Mouse (Mus musculus) ES-CJ7 (cell line): ENCODE results near the gene Cd151.
A peak's percentile ranks its signal among the peaks of the same experiment; 100 is the strongest.

Source experiments
- DNase-seq: peaks from one replicate; pipeline ENCODE4 v3.0.0; 2011; ENCODE audit warnings: low read depth, low spot score

Cd151 gene

GRCm38 (mm10) chr7:141457986-141458660 lies 9.1 kb upstream of the Cd151 start:
- DNase-seq, result no peak

DNA sequence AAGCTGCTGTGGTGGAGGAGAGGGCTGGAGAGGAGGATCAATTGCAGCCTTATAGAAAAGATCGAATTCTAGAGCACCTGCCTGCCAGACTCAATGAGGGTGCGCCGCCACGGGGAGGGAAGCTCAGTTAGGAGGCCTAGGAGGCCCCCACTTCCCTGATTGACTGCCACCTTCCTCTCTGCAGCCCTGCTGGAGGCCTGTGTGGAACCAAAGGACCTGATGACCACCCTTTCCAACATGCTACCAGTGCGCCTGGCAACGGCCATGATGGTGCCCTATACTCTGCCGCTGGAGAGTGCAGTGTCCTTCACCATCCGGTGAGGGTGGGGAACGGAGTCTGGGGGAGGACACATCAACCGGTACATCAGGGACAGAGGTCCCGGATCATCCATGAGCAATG lies 8.5 kb upstream of the Cd151 start:
- DNase-seq, result no peak

DNA sequence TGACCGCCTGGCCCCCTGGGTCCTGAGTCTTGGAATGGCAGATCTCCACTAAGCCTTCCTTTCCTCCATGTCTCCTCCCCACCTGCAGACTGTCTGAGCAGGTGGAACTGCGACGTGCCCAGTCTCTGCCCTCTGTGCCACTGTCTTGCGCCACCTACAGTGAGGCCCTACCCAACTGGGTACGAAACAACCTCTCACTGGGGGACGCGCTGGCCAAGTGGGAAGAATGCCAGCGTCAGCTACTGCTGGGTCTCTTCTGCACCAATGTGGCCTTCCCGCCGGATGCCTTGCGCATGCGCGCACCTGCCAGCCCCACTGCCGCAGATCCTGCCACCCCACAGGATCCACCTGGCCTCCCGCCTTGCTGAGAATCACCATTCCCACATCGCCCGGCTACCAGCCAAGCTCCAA lies 7.9 kb upstream of the Cd151 start:
- DNase-seq, result no peak

DNA sequence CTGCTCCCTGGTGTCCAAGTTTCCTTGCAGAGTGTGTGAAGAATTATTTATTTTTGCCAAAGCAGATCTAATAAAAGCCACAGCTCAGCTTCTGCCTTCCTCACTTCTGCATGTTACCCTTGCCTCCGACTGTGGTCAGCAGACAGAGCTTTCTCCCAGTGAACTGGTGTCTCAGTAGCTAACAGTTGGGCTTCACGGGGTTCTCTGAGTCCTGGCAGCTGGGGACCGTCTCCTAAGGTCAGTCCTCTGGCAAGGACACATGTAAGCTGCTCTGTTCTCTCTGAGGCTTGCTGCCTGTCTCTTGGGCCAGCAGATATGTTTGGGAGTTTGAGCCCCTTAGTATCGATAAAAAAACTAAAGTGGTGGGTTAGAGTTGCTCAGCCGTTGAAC lies 7.2 kb upstream of the Cd151 start:
- no peak for DNase-seq

DNA sequence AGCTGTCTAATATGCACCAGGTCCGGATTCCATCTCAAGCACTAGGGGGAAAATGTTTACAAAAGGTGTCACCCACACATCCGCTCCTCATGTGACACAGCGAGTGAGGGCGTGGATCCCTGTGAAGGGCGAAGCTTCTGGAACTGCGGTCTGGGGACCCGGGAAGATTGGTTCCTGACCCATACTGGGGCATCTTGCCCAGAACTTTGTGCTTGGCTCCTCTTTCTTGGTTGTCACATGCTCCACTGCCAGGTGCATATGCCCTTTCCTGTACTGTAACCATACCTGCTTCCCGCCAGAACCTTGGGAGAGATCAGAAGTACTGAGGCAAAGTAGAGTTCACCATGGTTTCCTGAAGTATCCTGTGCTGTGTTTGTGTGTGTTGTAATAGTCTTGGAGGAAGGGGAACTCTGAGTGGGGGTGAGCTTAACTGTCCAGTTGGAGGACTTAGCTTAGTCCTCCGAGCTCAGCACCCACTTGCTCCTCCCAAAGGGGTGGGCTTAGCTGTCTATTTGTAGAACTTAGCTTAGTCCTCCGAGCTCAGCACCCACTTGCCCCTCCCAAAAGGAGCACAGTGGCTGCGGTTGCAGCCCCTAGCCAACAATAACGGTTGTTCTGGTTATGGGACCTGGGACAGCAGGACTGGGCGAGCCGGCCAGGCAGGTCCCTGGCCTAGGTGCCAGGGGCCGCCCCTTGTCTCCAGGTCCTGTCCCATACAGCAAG lies 6.6 kb upstream of the Cd151 start, which contains the start of gene Cracr2b:
Gene Cracr2b (plus strand): TSS at position 704 of the 723 bp plus-strand sequence.
- no peak for DNase-seq

GRCm38 (mm10) chr7:141461521-141462332 lies 5.5 kb upstream of the Cd151 start:
- DNase-seq, result no peak

GRCm38 (mm10) chr7:141462333-141462821 lies 4.8 kb upstream of the Cd151 start:
- DNase-seq, result no peak

DNA sequence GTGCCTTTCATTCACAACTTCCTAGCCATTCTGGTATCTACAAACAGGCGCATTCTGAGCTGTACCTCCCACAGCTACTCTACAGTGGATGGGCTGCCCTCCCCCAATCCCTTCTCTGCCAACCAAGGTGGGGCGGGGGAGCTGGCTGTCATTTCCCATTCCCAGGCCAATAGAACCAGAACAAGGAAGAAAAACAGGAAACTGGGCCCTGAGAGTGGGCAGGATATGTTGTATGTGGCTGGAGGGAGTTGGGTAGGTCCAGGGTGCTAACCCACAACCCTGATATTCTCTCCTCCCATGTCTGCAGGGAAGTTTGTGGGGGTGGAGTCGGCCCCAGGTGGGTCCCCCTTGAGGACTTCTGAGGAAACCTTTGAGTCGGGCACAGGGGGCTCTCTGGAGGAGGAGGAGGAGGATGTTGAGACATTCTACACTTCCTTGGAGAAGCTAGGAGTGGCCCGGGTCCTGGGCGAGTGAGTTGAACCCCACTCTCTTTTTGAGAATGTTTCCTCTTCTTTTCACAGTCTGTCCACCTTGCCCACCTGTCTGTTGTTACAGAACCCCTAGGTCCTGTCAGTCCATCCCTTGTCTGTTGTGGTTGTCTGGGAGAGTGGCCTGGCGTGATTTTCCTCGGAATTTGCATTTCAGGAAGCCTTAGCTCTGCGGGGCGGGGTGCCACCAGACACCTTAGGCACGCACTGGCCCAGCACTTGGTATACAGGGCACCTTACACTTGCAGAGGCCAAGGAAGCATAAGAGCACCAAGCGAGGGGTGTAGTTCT lies 3.2 kb upstream of the Cd151 start:
- no peak for DNase-seq

- DNase-seq, result no peak
Observed at GRCm38 (mm10) chr7:141464603-141465201, 2.5 kb upstream of the Cd151 start.

DNA sequence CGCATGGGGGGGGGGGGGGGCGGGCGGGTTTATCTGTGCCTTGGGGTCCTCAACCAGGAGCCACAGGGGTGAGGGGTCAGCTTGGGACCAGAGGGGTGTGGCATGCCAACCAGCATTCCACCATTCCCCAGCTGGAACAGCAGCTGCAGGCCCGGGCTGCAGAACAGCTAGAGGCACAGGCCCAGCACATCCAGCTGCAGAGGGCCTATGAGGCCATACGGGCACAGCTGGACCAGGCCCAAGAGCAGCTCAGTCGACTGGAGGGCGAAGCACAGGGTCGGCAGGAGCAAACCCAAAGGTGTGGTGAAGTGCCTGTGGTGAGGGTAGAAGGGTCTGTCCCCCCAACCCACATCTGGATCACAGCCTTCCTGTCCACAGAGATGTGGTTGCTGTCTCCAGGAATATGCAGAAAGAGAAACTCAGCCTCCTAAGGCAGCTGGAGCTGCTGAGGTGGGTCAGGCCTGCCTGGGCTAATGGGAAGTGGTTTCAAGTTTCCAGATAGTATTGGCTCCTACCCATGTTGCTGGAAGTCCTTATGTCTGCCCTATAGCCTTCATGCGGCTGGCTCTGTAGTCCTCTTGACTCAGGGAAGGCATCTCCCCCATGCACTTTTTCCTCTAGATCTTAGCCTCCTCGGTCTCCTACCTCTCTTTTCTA lies 1.7 kb upstream of the Cd151 start:
- DNase-seq, result no peak

DNA sequence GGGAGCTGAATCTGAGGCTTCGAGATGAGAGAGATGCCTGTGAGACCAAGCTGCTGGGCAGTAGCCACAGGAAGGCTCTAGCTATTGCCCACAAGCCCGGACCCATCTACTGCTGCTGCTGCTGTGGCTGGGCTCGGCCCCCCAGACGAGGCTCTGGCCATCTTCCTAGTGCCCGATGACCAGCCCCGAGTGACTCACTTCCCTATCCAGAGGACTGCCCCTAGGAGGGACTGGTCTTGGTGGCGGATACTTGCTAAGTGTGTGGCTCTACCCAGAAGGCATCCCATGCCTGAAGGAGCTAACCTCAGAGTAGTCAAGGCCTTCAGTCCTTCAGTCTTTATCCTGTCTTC lies 1.2 kb upstream of the Cd151 start:
- DNase-seq, result no peak

DNA sequence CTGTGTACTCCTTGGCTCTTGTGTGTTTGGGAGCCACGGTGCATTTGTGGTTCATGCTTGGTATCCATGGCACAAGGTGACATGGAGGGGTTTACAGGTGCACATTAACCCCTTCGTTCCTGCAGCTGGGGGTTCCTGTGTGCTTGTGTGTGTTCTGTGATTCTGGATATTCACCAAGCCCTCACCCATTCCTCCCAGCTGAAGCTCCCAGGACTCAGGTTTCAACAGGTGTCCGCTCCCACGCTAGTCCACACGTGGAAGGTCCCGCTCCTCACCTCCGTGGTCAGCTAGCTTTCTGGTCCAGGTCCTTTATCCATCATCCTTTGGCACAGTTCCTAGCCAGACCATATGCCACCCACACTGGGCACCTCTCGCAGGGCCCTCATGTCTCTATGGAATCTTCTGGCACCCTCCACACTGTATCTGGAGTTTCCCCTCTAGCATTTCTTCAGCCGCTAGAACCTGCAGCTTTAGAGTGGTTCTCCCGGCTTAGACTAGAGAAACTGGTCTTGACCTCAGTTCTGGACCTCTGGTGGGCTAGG lies 514 bp upstream of the Cd151 start:
- no peak for DNase-seq

DNA sequence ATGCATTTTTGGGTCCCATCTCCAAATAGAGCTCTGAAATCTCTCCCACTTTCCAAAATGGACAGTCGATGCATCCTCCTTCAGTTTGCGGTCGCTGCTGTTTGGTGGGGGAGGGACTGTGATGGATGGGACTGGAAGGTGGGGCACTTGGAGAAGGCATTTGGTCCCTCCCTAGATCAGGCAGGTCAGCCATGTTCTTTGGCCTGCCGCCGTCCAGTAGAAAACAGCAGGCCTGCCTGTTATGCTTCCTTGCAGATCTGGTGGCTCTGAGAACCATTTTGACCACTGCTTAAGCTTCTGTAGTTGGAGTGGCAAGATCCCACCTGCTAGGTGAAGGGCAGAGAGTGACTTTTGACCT lies 951 bp downstream of the Cd151 start:
- no peak for DNase-seq

DNA sequence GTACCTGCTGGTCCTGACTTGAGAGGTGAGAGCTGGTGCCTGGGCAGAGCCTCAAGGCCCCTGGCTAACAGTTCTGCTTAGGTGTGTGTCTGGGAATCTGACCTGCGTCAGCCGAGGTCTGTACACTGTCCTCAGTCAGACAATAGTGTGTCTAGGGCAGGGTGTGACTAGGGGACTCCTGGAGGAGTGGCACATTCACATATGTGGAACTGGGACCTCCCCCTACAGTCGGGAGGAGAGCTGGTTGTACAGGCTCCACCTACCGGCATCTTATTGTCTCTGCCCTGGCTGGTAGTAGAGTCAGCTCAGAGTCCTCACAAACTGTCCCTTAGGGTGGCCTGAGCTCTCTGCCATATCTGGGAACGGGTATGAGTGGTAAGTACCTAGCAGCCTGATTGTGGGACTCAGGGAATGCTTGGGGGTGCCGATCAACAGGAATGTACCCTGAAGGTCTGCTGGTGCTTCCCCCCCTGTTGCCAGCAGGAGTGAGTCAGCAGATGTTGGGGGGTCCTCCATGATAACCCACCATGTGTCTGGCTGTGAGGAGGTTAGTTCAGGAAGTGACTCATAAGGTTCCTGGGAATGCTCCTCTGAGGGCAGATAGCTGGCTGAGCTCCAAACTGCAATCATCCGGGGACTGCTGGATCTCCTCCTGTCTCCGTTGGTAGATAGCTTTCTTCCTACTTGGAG lies 1.5 kb downstream of the Cd151 start:
- DNase-seq, result peak; percentile 92

GRCm38 (mm10) chr7:141469352-141469751 lies 2.2 kb downstream of the Cd151 start:
- DNase-seq, result no peak

DNA sequence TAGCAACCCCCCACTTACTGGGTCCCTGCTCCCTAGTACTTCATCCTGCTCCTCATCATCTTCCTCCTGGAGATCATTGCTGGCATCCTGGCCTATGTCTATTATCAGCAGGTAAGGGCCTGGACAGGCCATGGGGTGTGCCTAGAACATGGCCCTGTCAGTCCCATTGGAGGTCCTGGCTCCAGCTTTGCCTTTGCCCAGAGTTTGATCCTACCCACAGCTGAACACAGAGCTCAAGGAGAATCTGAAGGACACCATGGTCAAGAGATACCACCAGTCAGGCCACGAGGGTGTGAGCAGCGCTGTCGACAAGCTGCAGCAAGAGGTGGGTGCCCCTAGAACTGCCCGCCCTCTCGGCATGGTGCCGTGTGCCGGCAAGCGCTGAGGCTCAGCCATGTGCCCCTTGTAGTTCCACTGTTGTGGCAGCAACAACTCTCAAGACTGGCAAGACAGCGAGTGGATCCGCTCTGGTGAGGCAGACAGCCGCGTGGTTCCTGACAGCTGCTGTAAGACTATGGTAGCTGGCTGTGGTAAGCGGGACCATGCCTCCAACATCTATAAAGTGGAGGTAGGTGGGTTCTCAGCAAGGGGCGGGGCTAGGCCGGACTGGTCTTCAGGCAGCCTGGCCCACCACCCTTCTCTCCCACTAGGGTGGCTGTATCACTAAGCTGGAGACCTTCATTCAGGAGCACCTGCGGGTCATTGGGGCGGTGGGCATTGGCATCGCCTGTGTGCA lies 2.9 kb downstream of the Cd151 start:
- no peak for DNase-seq

DNA sequence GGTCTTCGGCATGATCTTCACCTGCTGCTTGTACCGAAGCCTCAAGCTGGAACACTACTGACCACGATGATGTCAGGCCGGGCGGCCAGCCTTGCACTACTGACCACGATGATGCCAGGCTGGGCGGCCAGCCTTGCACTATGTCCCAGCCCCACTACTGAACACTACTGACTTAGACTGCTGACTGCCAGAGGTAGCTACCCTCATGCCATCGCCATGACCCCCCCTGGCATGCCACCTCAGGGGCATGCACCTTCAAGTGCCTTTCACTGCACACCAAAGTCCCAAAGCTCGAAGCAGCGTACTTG lies 3.4 kb downstream of the Cd151 start:
- DNase-seq, result no peak

GRCm38 (mm10) chr7:141471236-141471635 lies 4.0 kb downstream of the Cd151 start:
- no peak for DNase-seq

GRCm38 (mm10) chr7:141472226-141472625 lies 5.0 kb downstream of the Cd151 start:
- DNase-seq, result no peak
